Mouse (Mus musculus) cortical plate, adult 2 months (tissue): Measurements from ENCODE around the gene Msi1. TPM values are rescaled to one million over a fixed set of nuclear protein-coding genes. Genes with fewer than 3 reads are reported as not detected.

Experiments used
- H3K27ac ChIP-seq: fragments of 200-500 bp; 2 replicates; pipeline ENCODE4 v1.5.1; 2012; ENCODE audit warnings: low read length, control low read depth, inconsistent platforms; ENCODE audit not compliant: insufficient read depth
- H3K4me1 ChIP-seq: fragments of 200-500 bp; 2 replicates; pipeline ENCODE4 v1.6.1; 2011; ENCODE audit warnings: low read length; ENCODE audit not compliant: control insufficient read depth, insufficient read depth
- H3K4me3 ChIP-seq: fragments of 200-500 bp; 2 replicates; pipeline ENCODE4 v1.5.1; 2011; ENCODE audit warnings: mild to moderate bottlenecking, low read length, control low read depth; ENCODE audit not compliant: insufficient read depth
- CTCF ChIP-seq: fragments of 200-500 bp; IDR thresholded peaks from 2 replicates; pipeline ENCODE4 v1.5.1; 2011; ENCODE audit warnings: mild to moderate bottlenecking, control low read depth, low read length; ENCODE audit not compliant: insufficient read depth; ENCODE audit errors: extremely low read depth
- POLR2A ChIP-seq: fragments of 200-500 bp; IDR thresholded peaks from 2 replicates; pipeline ENCODE4 v1.6.1; 2011; ENCODE audit warnings: mild to moderate bottlenecking, low read length, control low read depth; ENCODE audit not compliant: insufficient read depth; ENCODE audit errors: extremely low read depth
- polyA plus RNA-seq: library from polyadenylated mRNA; depleted of rRNA; stranded (reverse); fragments of >200 nt; gene quantifications from 2 replicates; pipeline ENCODE4 v1.2.3, GENCODE M21; 2012; rRNA removed

Gene Msi1
- 43.8 and 44.3 TPM in 2 replicates for polyA plus RNA-seq

DNA sequence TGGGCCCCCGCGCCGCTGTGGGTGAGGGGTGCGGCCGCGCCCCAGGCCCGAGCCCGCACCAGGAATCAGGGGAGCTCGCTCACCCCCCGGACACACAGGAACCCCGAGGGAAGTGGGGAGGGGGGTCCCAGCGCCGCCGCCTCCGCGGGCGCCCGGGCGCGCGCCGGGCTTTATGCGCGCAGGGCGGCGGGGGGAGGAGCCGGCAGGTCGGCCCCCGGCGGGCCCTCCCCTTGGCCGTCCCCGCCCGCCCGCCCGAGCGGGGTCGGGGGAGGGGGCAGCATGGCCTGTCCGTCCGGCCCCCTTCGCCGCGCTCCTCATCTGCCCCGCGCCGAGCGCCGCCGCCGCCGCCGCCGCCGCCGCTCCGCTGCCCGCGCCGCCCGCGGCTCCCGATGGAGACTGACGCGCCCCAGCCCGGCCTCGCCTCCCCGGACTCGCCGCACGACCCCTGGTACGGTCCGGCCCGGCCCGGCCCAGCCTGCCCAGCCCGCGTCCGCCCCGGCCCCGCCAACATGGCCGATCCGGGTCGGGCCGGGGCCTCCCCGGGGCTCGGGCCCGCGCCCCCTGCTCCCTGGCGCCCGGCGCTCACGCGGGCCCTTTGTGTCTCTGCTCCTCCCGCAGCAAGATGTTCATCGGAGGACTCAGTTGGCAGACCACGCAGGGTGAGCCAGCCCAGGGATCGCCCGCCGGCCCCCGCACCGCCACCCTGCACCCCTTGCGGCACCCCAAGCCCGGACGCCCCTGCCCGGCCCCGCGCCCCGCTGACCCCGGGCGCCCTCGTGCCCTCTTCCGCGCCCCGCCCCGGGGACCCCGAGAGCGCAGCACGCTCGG is at the start of gene Msi1:
Gene Msi1 (plus strand): TSS at position 241 of the 828 bp plus-strand sequence.
- no peak within 1 kb of the TSS for H3K27ac ChIP-seq
- TF ChIP-seq POLR2A (no peak), CTCF (no peak)
- H3K4me1 ChIP-seq = no peaks in the 10 kb centered on the region
- H3K4me3 ChIP-seq = peak within 1 kb of the TSS; percentile 39

DNA sequence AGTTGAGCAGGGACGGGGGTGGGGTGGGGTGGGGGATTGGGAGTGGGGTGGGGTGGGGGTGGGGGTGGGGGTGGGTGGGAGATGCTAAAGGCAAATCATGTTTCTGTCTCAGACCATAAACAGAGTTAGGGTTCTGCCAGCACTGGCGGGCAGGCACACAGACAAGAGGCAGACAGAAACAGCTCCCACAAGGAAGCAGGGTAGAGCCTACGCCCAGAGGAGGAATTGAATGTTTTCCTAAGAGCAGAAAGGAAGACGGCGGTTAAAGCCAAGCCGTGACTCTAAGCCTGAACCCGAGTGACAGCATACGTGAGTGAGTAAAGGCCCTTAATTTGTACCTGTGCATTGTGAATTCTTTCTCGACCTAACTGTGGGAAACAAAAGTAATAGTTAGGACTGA is 37.5 kb upstream of the Msi1 start:
- H3K4me1 ChIP-seq = no peaks in the 10 kb centered on the region
- no peak for TF ChIP-seq POLR2A
- TF ChIP-seq CTCF = no peak
- no peak overlapping the region for H3K27ac ChIP-seq
- H3K4me3 ChIP-seq = no peak overlapping the region

GRCm38 (mm10) chr5:115392969-115393368 is 36.4 kb upstream of the Msi1 start:
- Histone ChIP-seq H3K27ac (no peak overlapping the region), H3K4me3 (no peak overlapping the region), H3K4me1 (no peaks in the 10 kb centered on the region)
- TF ChIP-seq POLR2A (no peak), CTCF (no peak)

GRCm38 (mm10) chr5:115394223-115394622 is 35.2 kb upstream of the Msi1 start:
- Histone ChIP-seq H3K4me3 (no peak overlapping the region), H3K4me1 (no peaks in the 10 kb centered on the region; the same call in 1 of the 2 replicates), H3K27ac (no peak overlapping the region)
- TF ChIP-seq CTCF (no peak), POLR2A (no peak)

GRCm38 (mm10) chr5:115394836-115395235 is 34.6 kb upstream of the Msi1 start:
- Histone ChIP-seq H3K27ac (no peak overlapping the region), H3K4me1 (no peaks in the 10 kb centered on the region; the same call in 1 of the 2 replicates), H3K4me3 (no peak overlapping the region)
- TF ChIP-seq CTCF (no peak), POLR2A (no peak)

GRCm38 (mm10) chr5:115396654-115397053 is 32.7 kb upstream of the Msi1 start:
- no peak overlapping the region for H3K4me3 ChIP-seq
- H3K4me1 ChIP-seq = no peaks in the 10 kb centered on the region; the same call in 1 of the 2 replicates
- H3K27ac ChIP-seq = no peak overlapping the region
- no peak for TF ChIP-seq POLR2A
- no peak for TF ChIP-seq CTCF

GRCm38 (mm10) chr5:115397839-115398780 is 31.3 kb upstream of the Msi1 start:
- no peak for TF ChIP-seq CTCF
- TF ChIP-seq POLR2A = no peak
- Histone ChIP-seq H3K27ac (no peak overlapping the region), H3K4me3 (peak overlapping the region; percentile 26; the same call in 1 of the 2 replicates), H3K4me1 (no peaks in the 10 kb centered on the region; the same call in 1 of the 2 replicates)

- Histone ChIP-seq H3K4me1 (no peaks in the 10 kb centered on the region; the same call in 1 of the 2 replicates), H3K27ac (no peak overlapping the region), H3K4me3 (no peak overlapping the region)
- TF ChIP-seq CTCF (no peak), POLR2A (no peak)
These were observed 27.3 kb upstream of the Msi1 start for GRCm38 (mm10) chr5:115402063-115402462.

DNA sequence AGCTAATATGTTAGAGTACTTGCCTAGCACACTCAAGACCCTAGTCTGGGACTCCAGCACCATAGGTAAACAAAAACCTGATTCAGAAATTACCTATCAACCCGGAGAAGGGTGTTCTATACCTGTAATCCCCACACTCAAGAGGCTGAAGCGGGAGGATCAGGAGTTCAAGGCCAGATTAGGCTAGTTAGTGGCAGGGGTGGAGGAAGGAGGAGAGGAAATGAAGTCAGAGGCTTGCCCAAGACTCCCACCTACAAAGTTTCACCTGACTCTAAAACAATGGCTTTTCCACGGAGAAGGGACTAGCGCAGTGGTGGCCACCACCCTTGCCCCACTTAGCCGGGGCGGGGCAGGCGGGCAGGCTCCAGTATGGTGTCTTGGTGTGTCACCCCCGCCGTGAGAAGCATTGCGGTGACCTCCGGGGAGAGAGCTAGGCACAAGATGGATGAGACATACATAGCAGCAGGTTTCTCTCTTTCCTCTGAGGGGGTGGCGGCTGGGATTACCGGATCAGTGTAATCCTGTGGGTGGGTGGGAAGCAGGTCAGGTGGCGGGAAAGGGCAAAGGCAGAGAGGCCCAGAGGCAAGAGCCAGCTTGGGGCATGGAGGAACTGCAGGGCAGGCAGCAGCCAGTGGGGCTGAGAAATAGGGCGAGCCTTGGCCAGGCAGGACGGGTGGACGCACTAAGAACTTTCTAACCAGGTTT is 25.8 kb upstream of the Msi1 start:
- no peaks in the 10 kb centered on the region; the same call in 1 of the 2 replicates for H3K4me1 ChIP-seq
- TF ChIP-seq POLR2A (no peak), CTCF (no peak)
- H3K4me3 ChIP-seq = no peak overlapping the region
- no peak overlapping the region for H3K27ac ChIP-seq
